10 mouse cellular contexts compared by ENCODE assay signal in the genomic region with DNA sequence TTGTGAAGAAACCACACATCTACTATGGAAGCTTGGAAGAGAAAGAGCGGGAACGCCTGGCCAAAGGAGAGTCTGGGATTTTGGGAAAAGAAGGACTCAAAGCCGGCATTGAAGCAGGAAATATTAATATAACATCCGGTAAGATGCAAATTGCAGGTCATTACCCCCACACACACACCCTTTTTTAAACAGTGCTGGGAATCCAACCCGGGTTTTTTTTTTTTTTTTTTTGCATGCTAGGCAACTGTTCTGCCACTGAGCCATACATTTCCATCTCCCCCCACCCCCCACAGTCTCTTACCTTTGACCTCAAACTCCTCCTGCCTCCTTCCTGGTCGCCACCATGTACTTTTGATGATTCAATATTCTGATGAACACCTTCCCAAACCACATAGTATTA. TPM values are rescaled to one million over a fixed set of nuclear protein-coding genes. Genes with fewer than 3 reads are reported as not detected.
DNase-seq lines count a peak whose midpoint lies in the region; ATAC-seq and TF ChIP-seq lines count a peak whose summit lies in the region.
"Had no signal": no experiment of that assay in that cellular context is flagged by ENCODE, and none has a peak within 500 bp of the region (broad histone marks: within the 10 kb centered on the region; RNA-seq: fewer than 3 reads in every experiment).

No protein-coding gene starts in this region.

- H3K36me3 ChIP-seq in heart, embryonic 10.5 days, result peaks cover 42% of the 10 kb centered on the region
- H3K36me3 ChIP-seq in CH12.LX (replicated peaks in 1 of 2; ENCODE audit: control insufficient read depth in 1 of 2, insufficient read depth in 1 of 2, low read length in 1 of 2) (peaks cover 31 to 55% of the 10 kb centered on the region in 2 experiments), macrophage (ENCODE audit: inconsistent target) (peaks cover 32% of the 10 kb centered on the region)
- peaks cover 5% of the 10 kb centered on the region; the same call in 1 of the 2 replicates for H3K36me3 ChIP-seq in forebrain, embryonic 16.5 days (ENCODE audit: control insufficient read depth, insufficient read depth)

- H3K4me2 ChIP-seq in CH12.LX (ENCODE audit: insufficient read depth, low read depth, poor library complexity, severe bottlenecking), result peak overlapping the region; percentile 95
- peak overlapping the region; percentile 56 for H3K4me2 ChIP-seq in forebrain, embryonic 16.5 days (ENCODE audit: low read length)

- peak overlapping the region; percentile 75 for H3K4me3 ChIP-seq in heart, embryonic 10.5 days
- H3K4me3 ChIP-seq in CH12.LX (replicated peaks in 1 of 3; ENCODE audit: low read depth in 2 of 3, low read length in 2 of 3, poor library complexity in 1 of 3) (peak overlapping the region; percentile 75 to 99 (median 80)), macrophage (ENCODE audit: inconsistent target) (peak overlapping the region; percentile 94)
- peak overlapping the region; percentile 73 for H3K4me3 ChIP-seq in forebrain, embryonic 16.5 days (replicated peaks; ENCODE audit: low read length)

- TF ChIP-seq CTCF in CH12.LX (conservative IDR thresholded peaks at IDR 0.05 in 1 of 2, IDR thresholded peaks at IDR 0.05 in 1 of 2; ENCODE audit: low read depth in 2 of 2, low read length in 2 of 2), result no peak

- TF ChIP-seq RAD21 in CH12.LX (IDR thresholded peaks at IDR 0.05; ENCODE audit: low read depth, low read length), result no peak

- H3K9me3 ChIP-seq in heart, embryonic 10.5 days, result no peaks in the 10 kb centered on the region
- H3K9me3 ChIP-seq in CH12.LX (replicated peaks; ENCODE audit: low read length), result no peaks in the 10 kb centered on the region
- no peaks in the 10 kb centered on the region for H3K9me3 ChIP-seq in forebrain, embryonic 16.5 days (ENCODE audit: control insufficient read depth, low read length)

- 47% methylated on average over 6 of the region's 6 CpGs for WGBS in heart, embryonic 10.5 days
- 28% methylated on average over 6 of the region's 6 CpGs for WGBS in forebrain, embryonic 16.5 days
- WGBS in macrophage (ENCODE audit: missing documents), result 43% methylated on average over 6 of the region's 6 CpGs

- TF ChIP-seq EP300 in CH12.LX (IDR thresholded peaks at IDR 0.05; ENCODE audit: low read length), result no peak

- H3K79me2 ChIP-seq in CH12.LX (replicated peaks; ENCODE audit: control insufficient read depth, extremely low read depth, insufficient read depth, poor library complexity, severe bottlenecking) (peaks cover 63% of the 10 kb centered on the region), macrophage (ENCODE audit: inconsistent target) (peaks cover 76% of the 10 kb centered on the region)

- H3K4me1 ChIP-seq in heart, embryonic 10.5 days, result peaks cover 12% of the 10 kb centered on the region
- H3K4me1 ChIP-seq in CH12.LX (ENCODE audit: control insufficient read depth in 1 of 2, insufficient read depth in 2 of 2), result peaks cover 12 to 49% of the 10 kb centered on the region in 2 experiments
- H3K4me1 ChIP-seq in forebrain, embryonic 16.5 days (replicated peaks; ENCODE audit: control insufficient read depth, insufficient read depth, low read length), result peaks cover 28% of the 10 kb centered on the region

- H3K9ac ChIP-seq in CH12.LX (ENCODE audit: insufficient read depth, low read depth), result peak overlapping the region; percentile 64
- peak overlapping the region; percentile 73 for H3K9ac ChIP-seq in forebrain, embryonic 16.5 days (replicated peaks; ENCODE audit: low read depth, low read length)

- no peaks in the 10 kb centered on the region for H3K27me3 ChIP-seq in heart, embryonic 10.5 days (ENCODE audit: insufficient read depth, poor library complexity, severe bottlenecking)
- no peaks in the 10 kb centered on the region for H3K27me3 ChIP-seq in CH12.LX (replicated peaks)
- no peaks in the 10 kb centered on the region for H3K27me3 ChIP-seq in forebrain, embryonic 16.5 days (replicated peaks; ENCODE audit: control insufficient read depth, insufficient read depth, low read length)
- H3K27me3 ChIP-seq: Patski had no signal

- peak overlapping the region; percentile 92 for H3K27ac ChIP-seq in heart, embryonic 10.5 days
- 0 out of 2 replicates have a peak overlapping the region, but pooled peaks have one; percentile 66 for H3K27ac ChIP-seq in CH12.LX (ENCODE audit: insufficient read depth, low read depth)
- H3K27ac ChIP-seq in forebrain, embryonic 16.5 days (ENCODE audit: low read length), result no peak overlapping the region
- peak overlapping the region; percentile 78; the same call in 1 of the 2 replicates for H3K27ac ChIP-seq in macrophage

- in situ Hi-C loops in CH12.LX (cut with MboI; ENCODE audit: low pct_ligation_motif_present, low pct_unique_long_range_greater_than_20kb, low sequenced_read_pairs), result loop anchor here (10.0 kb wide), 1 partner anchor 95 kb away; a partner anchor contains a TSS

- no peak for TF ChIP-seq POLR2A in CH12.LX (IDR thresholded peaks at IDR 0.05; ENCODE audit: low read depth, low read length)

- ATAC-seq in forebrain, embryonic 16.5 days, result no peak
- ATAC-seq in megakaryocyte progenitor cell, adult 5-6 weeks (replicated peaks; ENCODE audit: poor library complexity), result no peak

- DNase-seq in heart, embryonic 10.5 days (ENCODE audit: low spot score), result no peak
- DNase-seq in heart, postnatal 4 days, result no peak
- peak; percentile 42 for DNase-seq in CH12.LX (ENCODE audit: extremely low read depth)
- DNase-seq in spleen, adult 18-20 months, result no peak
- DNase-seq in spleen, postnatal 14 days (ENCODE audit: low spot score in 2 of 2), result no peak
- DNase-seq: kidney, adult 18-20 months had no signal

- dilution Hi-C loops in CH12.LX (cut with MboI; ENCODE audit: extremely low pct_ligation_motif_present, extremely low pct_unique_long_range_greater_than_20kb, low sequenced_read_pairs), result no loop called here

RNA-seq across cellular contexts. Expression of a gene that starts 1.0 kb away (rescaled TPM):
- 19.2 and 23.2 TPM in 2 replicates for polyA plus RNA-seq in heart, embryonic 10.5 days (2016; fragmentation: Nextera tagmentation; extraction: Ambion mirVana)
- 10 to 100 TPM; 12.5 to 14.2 TPM for total RNA-seq in heart, postnatal 4 days (2021)
- total RNA-seq in CH12.LX (2012; rRNA removed), result 18.1 and 22.5 TPM in 2 replicates
- 33.5 and 33.9 TPM in 2 replicates for total RNA-seq in CH12.LX (2014; rRNA removed)
- 31.6 and 33.7 TPM in 2 replicates for polyA plus RNA-seq in CH12.LX (2012; ENCODE audit: insufficient read length, low read depth)
- 17.0 and 18.7 TPM in 2 replicates for polyA plus RNA-seq in forebrain, embryonic 16.5 days (2015; fragmentation: Nextera tagmentation; extraction: Ambion mirVana)
- 10 to 100 TPM in 22 of 26 experiments, 1 to 10 TPM in 4; 3.8 to 95.4 (median 24.6) TPM for total RNA-seq in macrophage (2018; cell fraction: chromatin; rRNA removed)
- total RNA-seq in macrophage (2018; cell fraction: cytosol; rRNA removed), result 10 to 100 TPM in 12 of 26 experiments, 1 to 10 TPM in 14; 4.8 to 18.1 (median 9.8) TPM
- 10 to 100 TPM in 21 of 26 experiments, 1 to 10 TPM in 5; 4.4 to 67.9 (median 19.0) TPM for total RNA-seq in macrophage (2018; cell fraction: nucleus; rRNA removed)
- 6.8 to 12.3 TPM (median 10.3 TPM) in 3 replicates for polyA plus RNA-seq in macrophage (2018)
- 14.8 and 16.7 TPM in 2 replicates for total RNA-seq in megakaryocyte progenitor cell, adult 5-6 weeks (2015)
- 14.4 and 15.9 TPM in 2 replicates for total RNA-seq in megakaryocyte progenitor cell, adult 5-6 weeks (2017)

RNA-seq across cellular contexts. Expression of a gene that starts 1.2 kb away (rescaled TPM):
- 101 and 125 TPM in 2 replicates for polyA plus RNA-seq in heart, embryonic 10.5 days (2016; fragmentation: Nextera tagmentation; extraction: Ambion mirVana)
- total RNA-seq in heart, postnatal 4 days (2021), result 10 to 100 TPM; 58.0 to 61.1 TPM
- total RNA-seq in CH12.LX (2012; rRNA removed) (78.2 and 103 TPM in 2 replicates), CH12.LX (2014; rRNA removed) (256 and 258 TPM in 2 replicates)
- polyA plus RNA-seq in CH12.LX (2012; ENCODE audit: insufficient read length, low read depth) (105 and 125 TPM in 2 replicates), macrophage (2018) (50.7 to 54.2 TPM (median 53.2 TPM) in 3 replicates)
- polyA plus RNA-seq in forebrain, embryonic 16.5 days (2015; fragmentation: Nextera tagmentation; extraction: Ambion mirVana), result 99.8 and 104 TPM in 2 replicates
- 10 to 100 TPM in 25 of 26 experiments, 1 to 10 TPM in 1; 8.2 to 48.8 (median 29.2) TPM for total RNA-seq in macrophage (2018; cell fraction: chromatin; rRNA removed)
- 10 to 100 TPM; 20.7 to 51.3 (median 40.0) TPM for total RNA-seq in macrophage (2018; cell fraction: cytosol; rRNA removed)
- total RNA-seq in macrophage (2018; cell fraction: nucleus; rRNA removed), result 10 to 100 TPM; 10.3 to 50.8 (median 29.1) TPM
- total RNA-seq in megakaryocyte progenitor cell, adult 5-6 weeks (2015), result 166 and 206 TPM in 2 replicates
- total RNA-seq in megakaryocyte progenitor cell, adult 5-6 weeks (2017), result 134 and 150 TPM in 2 replicates

RNA-seq across cellular contexts. Expression of a gene that starts 25.4 kb away (rescaled TPM):
- polyA plus RNA-seq in heart, embryonic 10.5 days (2016; fragmentation: Nextera tagmentation; extraction: Ambion mirVana), result not detected in 2 replicates
- not detected for total RNA-seq in heart, postnatal 4 days (2021)
- total RNA-seq in CH12.LX (2012; rRNA removed), result 3.5 and 4.1 TPM in 2 replicates
- 3.6 and 4.4 TPM in 2 replicates for total RNA-seq in CH12.LX (2014; rRNA removed)
- polyA plus RNA-seq in CH12.LX (2012; ENCODE audit: insufficient read length, low read depth), result 3.8 and 4.0 TPM in 2 replicates
- not detected in 2 replicates for polyA plus RNA-seq in forebrain, embryonic 16.5 days (2015; fragmentation: Nextera tagmentation; extraction: Ambion mirVana)
- not detected for total RNA-seq in macrophage (2018; cell fraction: chromatin; rRNA removed)
- total RNA-seq in macrophage (2018; cell fraction: cytosol; rRNA removed), result under 1 TPM in 1 of 26 experiments, not detected in 25; 0.10 TPM
- total RNA-seq in macrophage (2018; cell fraction: nucleus; rRNA removed), result not detected
- polyA plus RNA-seq in macrophage (2018), result not detected in 3 replicates
- total RNA-seq in megakaryocyte progenitor cell, adult 5-6 weeks (2015), result not detected in 2 replicates
- total RNA-seq in megakaryocyte progenitor cell, adult 5-6 weeks (2017), result not detected in 2 replicates

RNA-seq across cellular contexts. Expression of a gene that starts 49.1 kb away (rescaled TPM):
- 46.9 and 53.6 TPM in 2 replicates for polyA plus RNA-seq in heart, embryonic 10.5 days (2016; fragmentation: Nextera tagmentation; extraction: Ambion mirVana)
- total RNA-seq in heart, postnatal 4 days (2021), result 10 to 100 TPM; 31.5 to 34.7 TPM
- 14.0 and 16.5 TPM in 2 replicates for total RNA-seq in CH12.LX (2012; rRNA removed)
- 18.1 and 19.7 TPM in 2 replicates for total RNA-seq in CH12.LX (2014; rRNA removed)
- polyA plus RNA-seq in CH12.LX (2012; ENCODE audit: insufficient read length, low read depth), result 30.3 and 32.5 TPM in 2 replicates
- 39.6 and 43.2 TPM in 2 replicates for polyA plus RNA-seq in forebrain, embryonic 16.5 days (2015; fragmentation: Nextera tagmentation; extraction: Ambion mirVana)
- total RNA-seq in macrophage (2018; cell fraction: chromatin; rRNA removed), result 10 to 100 TPM in 25 of 26 experiments, 1 to 10 TPM in 1; 9.1 to 64.5 (median 30.9) TPM
- total RNA-seq in macrophage (2018; cell fraction: cytosol; rRNA removed), result 100 to 1,000 TPM in 13 of 26 experiments, 10 to 100 TPM in 13; 80.7 to 117 (median 99.3) TPM
- total RNA-seq in macrophage (2018; cell fraction: nucleus; rRNA removed), result 100 to 1,000 TPM in 10 of 26 experiments, 10 to 100 TPM in 16; 37.3 to 132 (median 94.5) TPM
- polyA plus RNA-seq in macrophage (2018), result 73.8 to 99.5 TPM (median 84.1 TPM) in 3 replicates
- 19.3 and 22.3 TPM in 2 replicates for total RNA-seq in megakaryocyte progenitor cell, adult 5-6 weeks (2015)
- total RNA-seq in megakaryocyte progenitor cell, adult 5-6 weeks (2017), result 18.4 and 18.9 TPM in 2 replicates

RNA-seq across cellular contexts. Expression of a gene that starts 49.3 kb away (rescaled TPM):
- polyA plus RNA-seq in heart, embryonic 10.5 days (2016; fragmentation: Nextera tagmentation; extraction: Ambion mirVana), result 17.2 and 19.5 TPM in 2 replicates
- total RNA-seq in heart, postnatal 4 days (2021), result 10 to 100 TPM; 26.5 to 28.1 TPM
- 30.4 and 30.8 TPM in 2 replicates for total RNA-seq in CH12.LX (2012; rRNA removed)
- total RNA-seq in CH12.LX (2014; rRNA removed), result 24.0 and 25.9 TPM in 2 replicates
- polyA plus RNA-seq in CH12.LX (2012; ENCODE audit: insufficient read length, low read depth), result 32.9 and 35.1 TPM in 2 replicates
- 23.5 and 24.0 TPM in 2 replicates for polyA plus RNA-seq in forebrain, embryonic 16.5 days (2015; fragmentation: Nextera tagmentation; extraction: Ambion mirVana)
- 100 to 1,000 TPM; 169 to 626 (median 517) TPM for total RNA-seq in macrophage (2018; cell fraction: chromatin; rRNA removed)
- 100 to 1,000 TPM; 103 to 194 (median 146) TPM for total RNA-seq in macrophage (2018; cell fraction: cytosol; rRNA removed)
- 100 to 1,000 TPM; 122 to 388 (median 268) TPM for total RNA-seq in macrophage (2018; cell fraction: nucleus; rRNA removed)
- polyA plus RNA-seq in macrophage (2018), result 137 to 171 TPM (median 154 TPM) in 3 replicates
- 22.1 and 24.8 TPM in 2 replicates for total RNA-seq in megakaryocyte progenitor cell, adult 5-6 weeks (2015)
- 41.4 and 49.9 TPM in 2 replicates for total RNA-seq in megakaryocyte progenitor cell, adult 5-6 weeks (2017)
